Mouse (Mus musculus) kidney, postnatal 0 days (tissue): ENCODE results near the gene Akt1. TPM values are rescaled to one million over a fixed set of nuclear protein-coding genes. Genes with fewer than 3 reads are reported as not detected.

Experiments used
- ATAC-seq: fragments of 200-750 bp; cut with Nextera tagmentation; replicated peaks from 2 replicates; pipeline ENCODE4 v1.8.0; 2017; ENCODE audit warnings: low read depth, moderate number of reproducible peaks, moderate TSS enrichment, moderate library complexity; ENCODE audit not compliant: low FRiP score
- DNase-seq: peaks from one replicate; pipeline ENCODE4 v3.0.0-alpha.2; 2016; ENCODE audit warnings: low spot score
- H3K27ac ChIP-seq: fragments of 300-500 bp; sonication (generic); 2 replicates; pipeline ENCODE4 v1.5.1; 2014; ENCODE audit warnings: mild to moderate bottlenecking
- H3K27me3 ChIP-seq: fragments of 300-500 bp; sonication (generic); 2 replicates; pipeline ENCODE4 v1.6.1; 2014; ENCODE audit warnings: low read length, mixed read lengths; ENCODE audit not compliant: insufficient read depth
- H3K36me3 ChIP-seq: fragments of 300-500 bp; sonication (generic); 2 replicates; pipeline ENCODE4 v1.6.1; 2014; ENCODE audit warnings: low read length, mixed read lengths; ENCODE audit not compliant: insufficient read depth
- H3K4me1 ChIP-seq: fragments of 300-500 bp; sonication (generic); replicated peaks from 2 replicates; pipeline ENCODE4 v1.6.1; 2014; ENCODE audit warnings: antibody characterized with exemption, low read length, mixed read lengths; ENCODE audit not compliant: insufficient read depth
- H3K4me2 ChIP-seq: fragments of 300-500 bp; sonication (generic); 2 replicates; pipeline ENCODE4 v1.6.1; 2014; ENCODE audit warnings: mild to moderate bottlenecking, low read length, moderate library complexity, mixed read lengths
- H3K4me3 ChIP-seq: fragments of 300-500 bp; sonication (generic); replicated peaks from 2 replicates; pipeline ENCODE4 v1.5.1; 2014; ENCODE audit warnings: low read depth, low read length
- H3K9ac ChIP-seq: fragments of 300-500 bp; sonication (generic); 2 replicates; pipeline ENCODE4 v1.6.1; 2014; ENCODE audit warnings: low read depth, low read length
- H3K9me3 ChIP-seq: fragments of 300-500 bp; sonication (generic); replicated peaks from 2 replicates; pipeline ENCODE4 v1.6.1; 2016; ENCODE audit warnings: low read length, inconsistent platforms, mixed read lengths
- CTCF ChIP-seq: IDR thresholded peaks from 2 replicates; pipeline ENCODE4 v1.5.1; 2016; ENCODE audit warnings: antibody characterized with exemption, low read depth, mild to moderate bottlenecking, moderate library complexity
- WGBS: fragments of 180-500 bp; shearing (Covaris S2); extraction: QIAGEN DNeasy Blood & Tissue Kit; methylation state at CpG from one replicate; pipeline ENCODE4 v1.1.7; 2014; 5-methylcytosine and 5-hydroxymethylcytosine counted together
- polyA plus RNA-seq: library from polyadenylated mRNA; unstranded; fragments of >200 nt; fragmentation: Nextera tagmentation; extraction: Ambion mirVana; gene quantifications from 2 replicates; pipeline ENCODE4 v1.2.1, GENCODE M21; 2015

Gene Akt1
- polyA plus RNA-seq, 1 experiment from 2014 or later: 114 TPM

- ATAC-seq (no peak), DNase-seq (no peak)
- Histone ChIP-seq H3K27me3 (0 out of 2 replicates have a peak, but pooled peaks cover 9% of the 10 kb centered on the region), H3K36me3 (0 out of 2 replicates have a peak, but pooled peaks cover 6% of the 10 kb centered on the region), H3K4me3 (peak overlapping the region; percentile 72), H3K9me3 (no peaks in the 10 kb centered on the region), H3K4me1 (peaks cover 19% of the 10 kb centered on the region; the same call in 1 of the 2 replicates), H3K9ac (peak overlapping the region; percentile 77), H3K4me2 (peak overlapping the region; percentile 99), H3K27ac (peak overlapping the region; percentile 84)
- TF ChIP-seq CTCF: no peak; the same call in none of the 2 replicates
- WGBS: 19% methylated on average over 19 of the region's 19 CpGs
Observed at GRCm38 (mm10) chr12:112677943-112678554, 3.4 kb upstream of the Akt1 start.

DNA sequence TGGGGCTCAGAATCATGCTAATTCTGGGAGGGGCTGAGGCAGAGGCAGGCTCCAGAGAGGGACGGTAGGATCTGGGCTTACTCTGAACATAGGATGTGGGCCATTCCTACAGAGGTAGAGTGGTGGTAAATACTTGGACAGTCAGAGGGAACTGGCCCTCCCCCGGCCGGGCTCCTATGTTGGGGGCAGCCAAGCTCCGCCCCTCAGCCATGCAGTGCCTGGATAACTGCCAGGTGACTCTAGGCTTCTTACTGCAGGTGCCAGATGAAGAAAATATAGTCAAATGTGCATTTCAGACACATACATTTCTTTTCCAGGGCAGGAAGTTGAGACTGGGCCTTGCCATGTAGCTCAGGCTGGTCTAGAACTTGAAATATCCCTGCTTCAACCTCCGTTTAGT, 2.4 kb upstream of the Akt1 start:
- no peak overlapping the region for H3K4me3 ChIP-seq
- WGBS: 48% methylated on average over 5 of the region's 5 CpGs
- no peaks in the 10 kb centered on the region for H3K9me3 ChIP-seq
- H3K27me3 ChIP-seq: 0 out of 2 replicates have a peak, but pooled peaks cover 9% of the 10 kb centered on the region
- H3K27ac ChIP-seq: no peak overlapping the region
- no peak for TF ChIP-seq CTCF
- 0 out of 2 replicates have a peak, but pooled peaks cover 6% of the 10 kb centered on the region for H3K36me3 ChIP-seq
- no peak for ATAC-seq
- H3K4me1 ChIP-seq: peaks cover 28% of the 10 kb centered on the region
- no peak for DNase-seq
- no peak overlapping the region for H3K4me2 ChIP-seq
- H3K9ac ChIP-seq: no peak overlapping the region

GRCm38 (mm10) chr12:112675245-112676035, 756 bp upstream of the Akt1 start:
- Histone ChIP-seq H3K27me3 (0 out of 2 replicates have a peak, but pooled peaks cover 7% of the 10 kb centered on the region), H3K4me3 (0 out of 2 replicates have a peak overlapping the region, but pooled peaks have one; percentile 96), H3K4me2 (peak overlapping the region; percentile 79), H3K27ac (peak overlapping the region; percentile 97; the same call in 1 of the 2 replicates), H3K9ac (no peak overlapping the region), H3K9me3 (no peaks in the 10 kb centered on the region), H3K36me3 (0 out of 2 replicates have a peak, but pooled peaks cover 8% of the 10 kb centered on the region), H3K4me1 (peaks cover 43% of the 10 kb centered on the region)
- WGBS: 18% methylated on average over 18 of the region's 18 CpGs
- ATAC-seq: peak; percentile 34
- peak; percentile 91 for TF ChIP-seq CTCF
- DNase-seq: peak; percentile 95

DNA sequence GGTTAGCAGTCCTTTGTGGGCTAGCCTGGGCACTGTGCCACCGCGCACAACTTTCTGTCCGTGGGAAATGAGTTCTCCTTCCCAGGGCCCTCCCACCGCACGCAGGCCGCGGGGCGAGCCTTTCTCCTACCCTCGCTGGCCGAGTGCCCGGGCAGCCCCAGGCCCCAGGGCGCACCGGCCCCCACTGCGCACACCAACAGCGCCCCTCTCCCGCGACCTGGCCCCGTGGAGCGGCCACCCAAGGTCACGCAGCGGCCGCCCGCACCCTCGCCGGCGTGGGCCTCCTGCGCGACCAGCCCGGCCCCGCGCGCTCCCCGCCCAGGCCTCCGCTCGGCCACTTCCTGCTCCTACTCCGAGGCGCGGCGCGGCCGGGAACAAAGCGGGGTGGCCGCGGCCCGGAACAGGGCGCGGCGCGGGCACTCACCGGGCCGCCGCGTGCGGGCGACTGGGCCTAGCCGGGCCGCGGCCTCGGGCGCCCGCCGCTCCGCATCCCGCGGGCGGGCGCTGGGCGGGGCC, 1.1 kb downstream of the Akt1 start:
- peaks cover 45% of the 10 kb centered on the region for H3K4me1 ChIP-seq
- 0% methylated on average over 50 of the region's 68 CpGs for WGBS
- H3K9ac ChIP-seq: peak overlapping the region; percentile 99
- DNase-seq (peak; percentile 35), ATAC-seq (no peak)
- TF ChIP-seq CTCF: no peak
- H3K27ac ChIP-seq: peak overlapping the region; percentile 97
- no peaks in the 10 kb centered on the region for H3K9me3 ChIP-seq
- H3K27me3 ChIP-seq: no peaks in the 10 kb centered on the region
- H3K4me2 ChIP-seq: peak overlapping the region; percentile 79
- peaks cover 17% of the 10 kb centered on the region; the same call in 1 of the 2 replicates for H3K36me3 ChIP-seq
- peak overlapping the region; percentile 96 for H3K4me3 ChIP-seq

- no peak; the same call in 1 of the 2 replicates for TF ChIP-seq CTCF
- H3K27ac ChIP-seq: peak overlapping the region; percentile 97
- H3K27me3 ChIP-seq: no peaks in the 10 kb centered on the region
- 3% methylated on average over 21 of the region's 21 CpGs for WGBS
- H3K9ac ChIP-seq: peak overlapping the region; percentile 99
- no peaks in the 10 kb centered on the region for H3K9me3 ChIP-seq
- H3K4me3 ChIP-seq: peak overlapping the region; percentile 96
- H3K4me2 ChIP-seq: peak overlapping the region; percentile 79
- ATAC-seq (no peak), DNase-seq (peak; percentile 81)
- H3K36me3 ChIP-seq: peaks cover 23% of the 10 kb centered on the region
- peaks cover 49% of the 10 kb centered on the region for H3K4me1 ChIP-seq
Observed at GRCm38 (mm10) chr12:112672744-112673575, 1.7 kb downstream of the Akt1 start.
